Mouse (Mus musculus) CD4-positive naive resting alpha-beta T cell, adult 76 days (primary cell): ENCODE results near the gene Tgtp2. TPM values are rescaled to one million over a fixed set of nuclear protein-coding genes. Genes with fewer than 3 reads are reported as not detected.

Experiments used
- total RNA-seq: library from RNA; stranded (reverse); gene quantifications from one replicate; pipeline ENCODE4 v1.2.4, GENCODE M21; 2023

Tgtp2 gene
- total RNA-seq, result 70.1 TPM

GRCm38 (mm10) chr11:49063713-49064469 lies at the start of gene Tgtp2:
TSS of gene Tgtp2 (minus strand) at chr11:49064206.

GRCm38 (mm10) chr11:49076001-49076757 lies 12.2 kb upstream of the Tgtp2 start, which contains the start of gene Ifi47:
TSS of gene Ifi47 (plus strand) at chr11:49076587.

GRCm38 (mm10) chr11:49051093-49051891 lies 12.7 kb downstream of the Tgtp2 start, which contains the start of gene 9930111J21Rik2:
TSS of gene 9930111J21Rik2 (minus strand) at chr11:49051242.

Other genes starting within 250 kb of the Tgtp2 start
- gene Trim41, start 246.9 kb downstream of the Tgtp2 start, total RNA-seq, result 30.1 TPM
- 12.6 TPM for gene Trim7, start 238.1 kb downstream of the Tgtp2 start, total RNA-seq
- gene Gm12184, start 237.6 kb downstream of the Tgtp2 start, total RNA-seq, result 0.56 TPM
- gene Irgm1, start 192.5 kb downstream of the Tgtp2 start, total RNA-seq, result 45.9 TPM
- gene Gm5431, start 162.0 kb downstream of the Tgtp2 start, total RNA-seq, result 4.7 TPM
- 56.5 TPM for gene Psme2b, start 118.0 kb downstream of the Tgtp2 start, total RNA-seq
- 1.8 TPM for gene Olfr56, start 85.3 kb downstream of the Tgtp2 start, total RNA-seq
- gene 9930111J21Rik1, start 84.8 kb downstream of the Tgtp2 start, total RNA-seq, result 101 TPM
- 12.5 TPM for gene Gm12185, start 72.0 kb downstream of the Tgtp2 start, total RNA-seq
- 51.4 TPM for gene Tgtp1, start 70.0 kb downstream of the Tgtp2 start, total RNA-seq
- gene 9930111J21Rik2, start 13.0 kb downstream of the Tgtp2 start, total RNA-seq, result 128 TPM
- gene Ifi47, start 12.4 kb upstream of the Tgtp2 start, total RNA-seq, result 87.3 TPM
- gene Olfr1396, start 50.7 kb upstream of the Tgtp2 start, total RNA-seq, result not detected
- not detected for gene Olfr1395, start 78.1 kb upstream of the Tgtp2 start, total RNA-seq
- gene Olfr1394, start 90.2 kb upstream of the Tgtp2 start, total RNA-seq, result not detected
- gene Btnl9, start 123.0 kb upstream of the Tgtp2 start, total RNA-seq, result not detected
- 106 TPM for gene Zfp62, start 139.1 kb upstream of the Tgtp2 start, total RNA-seq
- 46.4 TPM for gene Mgat1, start 180.0 kb upstream of the Tgtp2 start, total RNA-seq
- 0.44 TPM for gene Olfr1393, start 214.1 kb upstream of the Tgtp2 start, total RNA-seq
- not detected for gene Olfr1392, start 221.1 kb upstream of the Tgtp2 start, total RNA-seq
- gene Olfr10, start 240.5 kb upstream of the Tgtp2 start, total RNA-seq, result not detected